Mouse (Mus musculus) heart, embryonic 13.5 days (tissue): ENCODE measurements around the gene Fjx1. TPM values are rescaled to one million over a fixed set of nuclear protein-coding genes. Genes with fewer than 3 reads are reported as not detected.

Experiments
- ATAC-seq: fragments of 200-750 bp; cut with Nextera tagmentation; 2 replicates; pipeline ENCODE4 v1.8.0; 2017; ENCODE audit warnings: moderate TSS enrichment; ENCODE audit not compliant: insufficient number of reproducible peaks, low FRiP score, low TSS enrichment; ENCODE audit errors: extremely low read depth
- H3K27ac ChIP-seq: fragments of 300-500 bp; sonication (generic); replicated peaks from 2 replicates; pipeline ENCODE4 v1.5.1; 2015; ENCODE audit warnings: moderate library complexity, mild to moderate bottlenecking, inconsistent platforms
- H3K27me3 ChIP-seq: fragments of 300-500 bp; sonication (generic); replicated peaks from 2 replicates; pipeline ENCODE4 v1.6.1; 2015; ENCODE audit warnings: mild to moderate bottlenecking, inconsistent platforms
- H3K36me3 ChIP-seq: fragments of 300-500 bp; sonication (generic); 2 replicates; pipeline ENCODE4 v1.6.1; 2015; ENCODE audit warnings: mild to moderate bottlenecking, inconsistent platforms
- H3K4me1 ChIP-seq: fragments of 300-500 bp; sonication (generic); 2 replicates; pipeline ENCODE4 v1.6.1; 2015; ENCODE audit warnings: inconsistent platforms
- H3K4me2 ChIP-seq: fragments of 300-500 bp; sonication (generic); 2 replicates; pipeline ENCODE4 v1.6.1; 2015; ENCODE audit warnings: inconsistent platforms, mild to moderate bottlenecking, moderate library complexity
- H3K4me3 ChIP-seq: fragments of 300-500 bp; sonication (generic); 2 replicates; pipeline ENCODE4 v1.5.1; 2015; ENCODE audit warnings: moderate library complexity, mild to moderate bottlenecking, inconsistent platforms
- H3K9ac ChIP-seq: fragments of 300-500 bp; sonication (generic); 2 replicates; pipeline ENCODE4 v1.6.1; 2015; ENCODE audit warnings: inconsistent platforms, mild to moderate bottlenecking, moderate library complexity
- H3K9me3 ChIP-seq: fragments of 300-500 bp; sonication (generic); 2 replicates; pipeline ENCODE4 v1.6.1; 2016; ENCODE audit warnings: inconsistent platforms
- WGBS: fragments of 180-500 bp; shearing (Covaris S2); methylation state at CpG from one replicate; pipeline ENCODE4 v1.1.7; 2015; ENCODE audit warnings: mixed read lengths; 5-methylcytosine and 5-hydroxymethylcytosine counted together
- polyA plus RNA-seq: library from polyadenylated mRNA; unstranded; fragments of >200 nt; fragmentation: Nextera tagmentation; extraction: Ambion mirVana; gene quantifications from 2 replicates; pipeline ENCODE4 v1.2.1, GENCODE M21; 2015

Gene Fjx1
- polyA plus RNA-seq, result 2.5 and 2.6 TPM in 2 replicates

DNA sequence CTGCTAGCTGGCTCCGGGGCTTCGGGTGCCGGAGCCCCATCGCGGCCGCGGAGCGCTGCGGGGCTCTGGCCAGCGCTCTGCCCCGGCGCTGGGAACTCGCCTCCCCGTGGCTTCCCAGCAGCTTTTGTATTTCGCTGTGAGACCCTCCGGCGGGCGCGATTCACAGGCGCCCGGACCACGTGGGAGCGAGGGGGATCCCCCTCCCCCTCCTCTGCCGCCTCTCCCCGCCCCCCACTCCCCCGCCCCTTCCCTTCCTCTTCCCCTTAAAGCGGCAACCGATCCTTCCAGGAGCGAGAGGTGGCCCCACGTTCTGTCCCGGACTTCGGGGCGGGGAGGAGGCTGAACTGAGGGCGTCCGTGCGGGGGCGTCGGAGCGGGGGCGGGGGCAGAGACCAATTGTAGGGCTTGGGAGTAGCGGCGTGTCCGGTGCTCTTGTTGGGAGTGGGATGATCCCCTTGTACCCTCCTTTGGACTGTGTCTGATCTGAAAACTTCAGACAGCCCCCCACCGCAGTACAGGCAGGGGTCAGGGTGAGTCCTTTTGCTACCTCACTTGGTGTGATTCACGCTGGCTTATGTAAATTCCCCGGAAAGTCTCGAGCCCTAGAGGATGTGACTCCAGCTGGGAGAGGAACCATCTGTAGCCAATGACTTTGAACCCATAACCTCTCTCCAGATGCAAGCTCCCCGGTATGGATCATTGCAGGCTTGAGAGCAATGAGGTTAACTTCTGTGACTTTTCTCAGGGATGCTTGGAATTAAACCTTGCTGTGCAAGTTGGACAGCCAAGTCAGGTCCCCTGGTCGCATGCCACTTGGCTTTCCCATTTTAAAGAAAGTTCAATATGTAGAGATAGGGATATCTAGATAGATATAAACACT lies at the start of gene Fjx1:
TSS of gene Fjx1 (minus strand) at position 829 of the 879 bp plus-strand sequence.
- Histone ChIP-seq H3K4me3 (peak within 1 kb of the TSS; percentile 73), H3K36me3 (no peaks in the 10 kb centered on the region), H3K9ac (peak within 1 kb of the TSS; percentile 87), H3K27me3 (peaks cover 47% of the 10 kb centered on the region), H3K27ac (peak within 1 kb of the TSS; percentile 39; the same call in 1 of the 2 replicates), H3K9me3 (no peaks in the 10 kb centered on the region), H3K4me1 (peaks cover 22% of the 10 kb centered on the region), H3K4me2 (peak within 1 kb of the TSS; percentile 98)
- 0 out of 2 replicates have a peak, but pooled peaks have one; percentile 17 for ATAC-seq
- under 1% methylated on average over 45 of the region's 49 CpGs for WGBS

DNA sequence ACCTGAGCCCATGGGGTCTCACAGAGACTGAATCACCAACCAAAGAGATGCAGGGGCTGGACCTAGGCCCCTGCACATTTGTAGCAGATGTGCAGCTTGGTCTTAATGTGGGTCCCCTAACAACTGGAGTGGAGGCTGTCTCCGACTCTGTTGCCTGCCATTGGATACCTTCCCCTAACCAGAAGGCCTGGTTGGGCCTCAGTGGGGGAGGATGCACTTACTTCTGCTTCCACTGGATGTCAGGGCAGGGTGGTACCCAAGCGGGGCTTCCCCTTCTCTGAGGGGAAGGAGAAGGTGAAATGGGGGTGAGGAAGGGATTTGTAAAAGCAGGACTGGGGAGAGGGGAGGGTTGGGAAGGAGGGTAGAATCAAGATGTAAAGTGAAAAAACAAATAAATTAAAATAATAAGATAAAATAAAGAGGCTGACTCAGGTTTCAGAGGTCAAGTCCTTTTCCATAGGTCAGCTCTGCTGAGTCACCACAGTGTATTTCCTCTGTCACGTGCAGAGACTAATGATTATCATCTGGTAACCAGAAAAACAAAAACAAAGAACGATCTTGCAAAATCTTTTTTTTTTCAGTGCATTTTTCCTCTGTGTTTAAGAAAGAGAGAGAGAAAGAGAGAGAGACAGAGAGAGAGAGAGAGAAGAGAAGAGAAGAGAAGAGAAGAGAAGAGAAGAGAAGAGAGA lies 47.8 kb upstream of the Fjx1 start:
- no peaks in the 10 kb centered on the region; the same call in 1 of the 2 replicates for H3K27me3 ChIP-seq
- H3K9me3 ChIP-seq, result no peaks in the 10 kb centered on the region
- H3K4me1 ChIP-seq, result no peaks in the 10 kb centered on the region
- ATAC-seq, result no peak
- H3K9ac ChIP-seq, result no peak overlapping the region
- no peak overlapping the region for H3K4me3 ChIP-seq
- WGBS, result 35% methylated on average over 4 of the region's 4 CpGs
- H3K27ac ChIP-seq, result no peak overlapping the region
- H3K36me3 ChIP-seq, result no peaks in the 10 kb centered on the region
- no peak overlapping the region for H3K4me2 ChIP-seq

DNA sequence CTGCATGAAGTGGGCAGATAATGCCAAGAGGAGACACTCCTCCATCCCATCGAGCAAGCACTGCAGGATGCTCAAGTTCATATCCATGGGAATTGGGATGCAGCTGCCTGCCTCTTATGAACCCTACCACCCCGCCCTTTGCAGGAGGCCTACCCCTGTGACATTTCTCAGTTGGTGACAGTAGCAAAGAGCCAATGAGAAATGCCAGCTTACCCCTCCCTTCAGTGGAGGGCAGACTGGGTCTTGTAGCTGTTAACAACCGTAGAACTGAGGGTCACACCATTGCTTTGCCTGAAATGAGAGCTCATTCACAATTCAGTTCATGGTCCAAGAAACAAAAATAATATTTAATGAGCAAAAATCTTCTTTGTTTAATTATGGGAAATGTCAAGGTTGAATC lies 28.4 kb upstream of the Fjx1 start:
- no peak overlapping the region for H3K27ac ChIP-seq
- H3K4me3 ChIP-seq, result no peak overlapping the region
- no peaks in the 10 kb centered on the region for H3K4me1 ChIP-seq
- H3K36me3 ChIP-seq, result no peaks in the 10 kb centered on the region
- 54% methylated on average over 3 of the region's 3 CpGs for WGBS
- 0 out of 2 replicates have a peak, but pooled peaks cover 4% of the 10 kb centered on the region for H3K9me3 ChIP-seq
- H3K27me3 ChIP-seq, result peaks cover 18% of the 10 kb centered on the region; the same call in 1 of the 2 replicates
- ATAC-seq, result no peak
- H3K9ac ChIP-seq, result no peak overlapping the region
- no peak overlapping the region for H3K4me2 ChIP-seq

DNA sequence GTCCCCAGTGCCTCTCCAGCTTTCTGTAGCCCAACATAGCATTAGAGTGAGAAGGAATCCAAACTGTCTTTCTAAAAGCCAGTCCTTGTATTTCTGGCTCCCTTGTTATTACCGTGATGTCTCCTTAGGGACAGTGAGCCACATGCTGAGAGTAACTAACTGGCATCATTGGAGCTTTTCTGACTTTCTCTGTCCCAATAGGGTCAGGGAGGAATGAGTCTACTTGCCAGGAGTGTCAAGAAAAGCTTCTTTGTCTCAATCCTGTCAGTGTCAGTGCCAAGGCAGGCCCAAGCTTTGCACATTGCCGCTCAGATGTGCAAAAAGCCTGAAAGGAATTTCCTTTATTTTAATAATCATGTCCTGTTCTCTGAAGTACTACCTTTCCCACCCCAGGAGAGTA lies 23.8 kb upstream of the Fjx1 start:
- WGBS, result 74% methylated on average over 2 of the region's 2 CpGs
- Histone ChIP-seq H3K27me3 (peaks cover 37% of the 10 kb centered on the region; the same call in 1 of the 2 replicates), H3K27ac (no peak overlapping the region), H3K4me2 (no peak overlapping the region), H3K4me1 (no peaks in the 10 kb centered on the region), H3K4me3 (no peak overlapping the region), H3K9ac (no peak overlapping the region), H3K36me3 (no peaks in the 10 kb centered on the region), H3K9me3 (no peaks in the 10 kb centered on the region)
- ATAC-seq, result no peak

DNA sequence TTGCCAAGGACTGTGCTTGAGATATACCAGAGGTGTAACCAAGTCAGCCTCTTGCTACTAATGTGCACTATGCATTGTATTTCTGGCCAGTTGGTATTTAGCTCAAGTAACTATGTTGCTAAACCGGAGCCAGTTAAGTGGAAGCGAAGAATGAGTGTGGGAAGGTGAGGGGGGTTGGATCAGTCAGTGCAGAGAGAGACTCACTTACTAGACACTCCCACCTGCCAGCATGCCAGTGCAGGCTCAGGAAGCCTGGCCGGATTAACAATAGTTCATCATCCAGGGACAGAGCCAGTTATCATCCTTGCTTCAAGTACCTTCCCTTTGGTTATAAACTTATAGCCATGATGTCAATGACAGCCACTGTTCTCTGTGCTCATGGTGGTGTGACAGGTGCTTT lies 16.3 kb upstream of the Fjx1 start:
- WGBS, result 46% methylated on average over 3 of the region's 3 CpGs
- ATAC-seq, result no peak

DNA sequence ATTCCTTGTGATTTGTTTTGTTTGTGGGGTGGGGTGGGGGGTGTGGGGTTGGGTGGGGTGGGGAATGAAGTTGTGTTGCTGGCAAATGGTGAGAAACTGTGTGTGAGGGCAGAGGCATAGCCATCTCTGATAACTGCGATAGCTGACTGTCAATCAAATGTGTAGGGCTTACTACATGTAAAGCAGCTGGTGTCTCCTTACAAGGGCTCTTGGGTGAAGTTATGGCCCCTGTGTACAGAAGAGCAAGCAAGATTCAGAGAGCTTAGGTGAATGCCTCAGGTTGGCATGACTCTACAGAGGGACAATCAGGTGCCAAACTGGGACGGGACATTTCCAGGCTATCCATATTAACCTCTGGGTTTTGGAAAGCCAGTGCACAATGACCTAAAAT lies 12.0 kb upstream of the Fjx1 start:
- no peaks in the 10 kb centered on the region for H3K36me3 ChIP-seq
- no peak for ATAC-seq
- H3K4me1 ChIP-seq, result peaks cover 4% of the 10 kb centered on the region; the same call in 1 of the 2 replicates
- no peak overlapping the region for H3K27ac ChIP-seq
- peaks cover 41% of the 10 kb centered on the region for H3K27me3 ChIP-seq
- no peak overlapping the region for H3K4me2 ChIP-seq
- no peaks in the 10 kb centered on the region for H3K9me3 ChIP-seq
- no peak overlapping the region for H3K9ac ChIP-seq
- H3K4me3 ChIP-seq, result no peak overlapping the region
- WGBS, result 60% methylated on average over 2 of the region's 2 CpGs

More for the DNA sequence above, 16.3 kb upstream of the Fjx1 start:
- H3K36me3 ChIP-seq, result no peaks in the 10 kb centered on the region
- H3K4me3 ChIP-seq, result no peak overlapping the region
- H3K9me3 ChIP-seq, result no peaks in the 10 kb centered on the region
- H3K27me3 ChIP-seq, result peaks cover 22% of the 10 kb centered on the region
- H3K4me1 ChIP-seq, result peaks cover 4% of the 10 kb centered on the region; the same call in 1 of the 2 replicates
- no peak overlapping the region for H3K27ac ChIP-seq
- no peak overlapping the region for H3K4me2 ChIP-seq
- H3K9ac ChIP-seq, result no peak overlapping the region

DNA sequence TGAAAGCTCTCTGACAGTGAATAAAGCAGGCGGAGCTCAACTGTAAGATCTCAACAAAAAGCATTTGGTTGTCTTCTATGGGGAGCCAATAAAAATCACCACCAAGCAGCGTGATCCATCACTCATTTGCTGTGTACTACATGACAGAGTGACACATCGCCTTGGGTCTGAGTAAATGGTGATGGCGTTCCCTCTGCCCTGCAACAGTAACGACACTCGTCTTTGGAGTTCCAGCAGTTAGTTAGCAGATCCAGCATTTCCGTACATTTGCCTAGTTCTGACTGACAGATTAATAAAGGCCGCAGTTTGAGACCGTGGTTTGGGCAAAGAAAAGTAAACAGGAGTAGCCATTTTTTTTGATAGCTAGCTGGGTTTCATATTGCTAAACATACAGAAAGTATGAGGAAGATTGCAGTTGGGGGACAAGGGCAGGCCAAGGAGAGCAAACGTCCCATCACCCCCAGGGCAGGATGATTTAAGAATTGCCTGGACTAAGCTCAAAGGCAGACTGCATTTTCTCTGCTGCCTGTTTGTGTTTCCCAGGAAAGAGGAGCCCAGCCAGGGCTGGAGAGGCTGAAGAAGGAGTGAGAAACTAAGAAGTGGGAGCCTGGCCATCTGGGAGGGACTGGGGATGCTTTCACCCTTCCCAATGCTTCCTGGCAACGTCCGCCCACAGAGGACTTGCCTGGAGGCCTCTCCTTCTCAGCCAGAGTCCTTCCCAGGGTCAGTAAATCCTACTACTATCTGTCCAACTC lies 11.5 kb upstream of the Fjx1 start:
- Histone ChIP-seq H3K4me2 (no peak overlapping the region), H3K27ac (no peak overlapping the region), H3K4me1 (peaks cover 4% of the 10 kb centered on the region; the same call in 1 of the 2 replicates), H3K9ac (no peak overlapping the region), H3K4me3 (no peak overlapping the region), H3K9me3 (no peaks in the 10 kb centered on the region), H3K36me3 (no peaks in the 10 kb centered on the region), H3K27me3 (peaks cover 47% of the 10 kb centered on the region)
- ATAC-seq, result no peak
- 67% methylated on average over 12 of the region's 12 CpGs for WGBS

DNA sequence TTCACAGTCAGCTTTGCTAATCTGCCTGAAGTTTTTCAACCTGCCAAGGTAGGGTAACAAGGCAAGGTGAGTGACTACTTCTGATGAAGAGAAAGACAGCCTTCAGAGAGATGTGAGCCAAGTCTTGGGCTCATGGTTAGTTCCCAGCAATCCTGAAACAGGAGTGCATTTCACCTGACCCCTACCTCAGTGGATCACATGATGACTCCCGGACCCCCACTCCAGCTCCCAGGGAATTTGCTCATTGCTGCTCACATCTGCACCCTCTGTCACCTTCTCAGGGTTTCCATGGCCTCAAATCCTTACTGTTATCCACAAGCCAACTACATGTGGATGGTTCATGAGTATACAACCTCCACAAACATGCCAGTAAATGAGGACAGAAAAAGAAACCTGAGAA lies 9.2 kb upstream of the Fjx1 start:
- peaks cover 57% of the 10 kb centered on the region for H3K27me3 ChIP-seq

DNA sequence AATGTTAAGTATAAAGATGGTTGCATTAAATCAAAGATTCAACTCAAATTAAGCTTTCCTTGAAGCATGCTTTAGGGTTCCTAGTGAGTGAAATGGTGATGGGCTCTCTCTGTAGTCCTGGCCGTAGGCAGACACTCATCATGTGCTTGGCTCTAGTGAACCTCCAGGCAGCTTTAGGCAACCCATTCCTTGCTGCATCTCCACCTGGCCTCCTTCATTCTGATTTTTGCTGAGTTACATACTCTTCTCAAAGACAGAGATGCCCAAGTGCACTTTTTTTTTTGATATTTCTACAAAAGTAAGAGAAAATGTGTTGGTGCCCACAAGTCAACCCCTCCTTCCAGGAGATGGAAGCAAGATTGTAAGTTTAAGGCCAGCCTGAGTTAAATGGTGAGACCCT lies 2.8 kb upstream of the Fjx1 start:
- WGBS, result 55% methylated on average over 1 of the region's 1 CpGs
- H3K27me3 ChIP-seq, result peaks cover 68% of the 10 kb centered on the region
- no peak overlapping the region for H3K9ac ChIP-seq

More for the DNA sequence above, 9.2 kb upstream of the Fjx1 start:
- Histone ChIP-seq H3K36me3 (no peaks in the 10 kb centered on the region), H3K27ac (no peak overlapping the region), H3K9me3 (no peaks in the 10 kb centered on the region), H3K4me1 (peaks cover 5% of the 10 kb centered on the region; the same call in 1 of the 2 replicates), H3K4me2 (no peak overlapping the region), H3K9ac (no peak overlapping the region), H3K4me3 (no peak overlapping the region)
- ATAC-seq, result no peak
- WGBS, result 72% methylated on average over 1 of the region's 1 CpGs

DNA sequence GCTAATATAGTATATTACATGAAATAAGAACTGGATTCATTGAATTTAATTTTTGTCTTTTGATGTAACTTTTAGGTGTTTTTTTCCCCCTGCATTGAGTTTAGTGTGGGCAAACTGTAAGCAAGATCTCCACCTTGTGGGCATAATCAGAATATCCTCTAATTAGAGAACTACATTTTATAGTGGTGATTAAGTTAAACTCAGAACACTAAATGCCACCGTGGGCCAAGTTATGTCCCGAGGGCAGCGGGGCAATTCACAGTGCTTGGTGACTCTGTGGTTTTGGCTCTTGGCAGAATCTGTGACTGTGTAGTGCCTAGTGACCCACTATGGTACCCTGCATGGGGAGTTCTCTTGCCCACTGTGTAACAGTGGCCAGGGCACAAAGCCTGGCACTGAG lies 1.1 kb upstream of the Fjx1 start:
- peaks cover 27% of the 10 kb centered on the region for H3K4me1 ChIP-seq
- no peak overlapping the region for H3K27ac ChIP-seq
- no peak for ATAC-seq
- H3K9me3 ChIP-seq, result no peaks in the 10 kb centered on the region
- H3K4me3 ChIP-seq, result no peak overlapping the region
- no peak overlapping the region for H3K4me2 ChIP-seq
- no peaks in the 10 kb centered on the region for H3K36me3 ChIP-seq
- WGBS, result 33% methylated on average over 3 of the region's 3 CpGs
- no peak overlapping the region for H3K9ac ChIP-seq
- H3K27me3 ChIP-seq, result peaks cover 55% of the 10 kb centered on the region

More for the DNA sequence above, 2.8 kb upstream of the Fjx1 start:
- Histone ChIP-seq H3K36me3 (no peaks in the 10 kb centered on the region), H3K9me3 (no peaks in the 10 kb centered on the region), H3K4me1 (peaks cover 22% of the 10 kb centered on the region), H3K27ac (no peak overlapping the region), H3K4me3 (no peak overlapping the region), H3K4me2 (no peak overlapping the region)
- ATAC-seq, result no peak
